Mouse (Mus musculus) 3134 (cell line): ENCODE results near the gene Myf6.

Experiments
- DNase-seq: peaks from one replicate; pipeline ENCODE4 v3.0.0-alpha.2; 2011; ENCODE audit warnings: low spot score; ENCODE audit not compliant: insufficient read length; ENCODE audit errors: extremely low read depth

Gene Myf6

GRCm38 (mm10) chr10:107449496-107450330 lies 44.8 kb downstream of the Myf6 start:
- DNase-seq: no peak
